Mouse (Mus musculus): ENCODE data around the gene Rhou. TPM values are rescaled to one million over a fixed set of nuclear protein-coding genes. Genes with fewer than 3 reads are reported as not detected.
A peak's percentile ranks its signal among the peaks of the same experiment; 100 is the strongest.

Rhou gene
- polyA plus RNA-seq, 2 experiments = 1.2 to 2.7 TPM

DNA sequence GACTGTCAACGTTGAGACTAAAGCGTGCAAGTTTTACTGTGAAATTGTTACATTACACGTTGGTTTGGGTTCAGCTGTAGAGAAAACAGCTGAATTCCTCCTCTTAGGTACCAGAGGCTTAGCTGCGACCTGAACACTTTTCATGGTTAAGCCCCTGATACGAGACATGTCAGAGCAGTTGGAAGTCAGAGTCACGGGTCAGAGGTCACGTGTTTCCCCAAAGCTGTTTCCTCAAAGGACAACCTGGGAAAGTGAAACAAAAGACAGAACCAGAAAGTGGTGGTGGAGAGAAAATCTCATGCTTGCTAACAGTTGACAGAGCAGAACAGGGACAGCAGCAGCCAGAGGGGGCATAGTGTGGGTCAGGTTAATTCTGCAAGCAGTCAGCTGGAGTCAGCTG, 17.7 kb downstream of the Rhou start:
- ATAC-seq (ENCODE audit: insufficient read depth) (no peak), DNase-seq (ENCODE audit: low read depth in 3 of 3, low spot score in 3 of 3) (no peak)
- Histone ChIP-seq H3K4me3 (ENCODE audit: insufficient read depth in 1 of 2, low read depth in 2 of 2, low read length in 2 of 2) (no peak overlapping the region), H3K36me3 (replicated peaks; ENCODE audit: control insufficient read depth, insufficient read depth, low read depth) (no peaks in the 10 kb centered on the region), H3K27me3 (ENCODE audit: control insufficient read depth, insufficient read depth, low read length) (no peaks in the 10 kb centered on the region), H3K9ac (replicated peaks) (no peak overlapping the region), H3K4me2 (ENCODE audit: low read depth) (no peak overlapping the region), H3K9me3 (ENCODE audit: control insufficient read depth, low read length) (no peaks in the 10 kb centered on the region), H3K4me1 (replicated peaks; ENCODE audit: control insufficient read depth in 2 of 2, insufficient read depth in 2 of 2, low read length in 1 of 2) (0 out of 4 replicates have a peak, but pooled peaks cover 0 to 11% of the 10 kb centered on the region in 2 experiments), H3K27ac (no peak overlapping the region)
- no peak; the same call in 1 of the 2 replicates for TF ChIP-seq CTCF (IDR thresholded peaks at IDR 0.05; ENCODE audit: low read depth)
- 54% methylated on average over 7 of the region's 7 CpGs for WGBS (ENCODE audit: insufficient replicate concordance)

DNA sequence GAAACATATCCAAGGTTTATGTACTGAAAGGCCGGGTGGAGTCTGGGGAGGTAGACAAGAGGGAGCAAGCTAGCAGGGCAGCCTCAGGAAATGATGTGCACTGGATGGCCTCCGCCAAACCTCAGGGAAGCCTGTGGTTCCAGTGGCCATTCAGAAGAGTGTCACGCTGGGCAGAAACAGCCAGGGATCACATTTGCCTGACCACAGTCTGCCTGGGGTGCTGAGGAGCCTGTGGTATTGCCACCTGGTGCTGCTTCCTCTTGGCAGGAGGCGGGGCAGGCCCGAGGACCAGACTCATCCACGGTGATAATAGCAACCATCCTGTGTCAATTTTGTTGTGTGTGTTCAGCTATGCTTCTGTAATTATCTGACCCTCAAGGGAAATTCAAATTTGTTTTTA, 18.9 kb downstream of the Rhou start:
- no peak overlapping the region for H3K4me2 ChIP-seq (ENCODE audit: low read depth)
- H3K36me3 ChIP-seq (replicated peaks; ENCODE audit: control insufficient read depth, insufficient read depth, low read depth) = no peaks in the 10 kb centered on the region
- DNase-seq (ENCODE audit: low read depth in 3 of 3, low spot score in 3 of 3) (no peak), ATAC-seq (ENCODE audit: insufficient read depth) (no peak)
- H3K4me3 ChIP-seq (ENCODE audit: insufficient read depth in 1 of 2, low read depth in 2 of 2, low read length in 2 of 2) = no peak overlapping the region
- H3K27me3 ChIP-seq (ENCODE audit: control insufficient read depth, insufficient read depth, low read length) = no peaks in the 10 kb centered on the region
- H3K4me1 ChIP-seq (replicated peaks; ENCODE audit: control insufficient read depth in 2 of 2, insufficient read depth in 2 of 2, low read length in 1 of 2) = 0 out of 4 replicates have a peak, but pooled peaks cover 0 to 11% of the 10 kb centered on the region in 2 experiments
- no peak overlapping the region for H3K27ac ChIP-seq
- 21% methylated on average over 6 of the region's 6 CpGs for WGBS (ENCODE audit: insufficient replicate concordance)
- no peaks in the 10 kb centered on the region for H3K9me3 ChIP-seq (ENCODE audit: control insufficient read depth, low read length)
- no peak for TF ChIP-seq EP300 (IDR thresholded peaks at IDR 0.05; ENCODE audit: low read depth)
- TF ChIP-seq CTCF (IDR thresholded peaks at IDR 0.05; ENCODE audit: low read depth) = no peak
- H3K9ac ChIP-seq (replicated peaks) = no peak overlapping the region

GRCm38 (mm10) chr8:123675611-123676010, 21.9 kb downstream of the Rhou start:
- no peak for TF ChIP-seq CTCF (IDR thresholded peaks at IDR 0.05; ENCODE audit: low read depth)
- no peak for ATAC-seq (ENCODE audit: insufficient read depth)
- no peaks in the 10 kb centered on the region for H3K27me3 ChIP-seq (ENCODE audit: control insufficient read depth, insufficient read depth, low read length)
- 0 out of 4 replicates have a peak, but pooled peaks cover 0 to 3% of the 10 kb centered on the region in 2 experiments for H3K4me1 ChIP-seq (replicated peaks; ENCODE audit: control insufficient read depth in 2 of 2, insufficient read depth in 2 of 2, low read length in 1 of 2)
- no peak for DNase-seq (ENCODE audit: low read depth in 3 of 3, low spot score in 3 of 3)
- H3K27ac ChIP-seq = no peak overlapping the region
- no peak overlapping the region for H3K9ac ChIP-seq (replicated peaks)
- no peaks in the 10 kb centered on the region for H3K9me3 ChIP-seq (ENCODE audit: control insufficient read depth, low read length)
- 25% methylated on average over 5 of the region's 5 CpGs for WGBS (ENCODE audit: insufficient replicate concordance)
- no peak overlapping the region for H3K4me2 ChIP-seq (ENCODE audit: low read depth)
- H3K36me3 ChIP-seq (replicated peaks; ENCODE audit: control insufficient read depth, insufficient read depth, low read depth) = no peaks in the 10 kb centered on the region
- H3K4me3 ChIP-seq (ENCODE audit: insufficient read depth in 1 of 2, low read depth in 2 of 2, low read length in 2 of 2) = no peak overlapping the region

DNA sequence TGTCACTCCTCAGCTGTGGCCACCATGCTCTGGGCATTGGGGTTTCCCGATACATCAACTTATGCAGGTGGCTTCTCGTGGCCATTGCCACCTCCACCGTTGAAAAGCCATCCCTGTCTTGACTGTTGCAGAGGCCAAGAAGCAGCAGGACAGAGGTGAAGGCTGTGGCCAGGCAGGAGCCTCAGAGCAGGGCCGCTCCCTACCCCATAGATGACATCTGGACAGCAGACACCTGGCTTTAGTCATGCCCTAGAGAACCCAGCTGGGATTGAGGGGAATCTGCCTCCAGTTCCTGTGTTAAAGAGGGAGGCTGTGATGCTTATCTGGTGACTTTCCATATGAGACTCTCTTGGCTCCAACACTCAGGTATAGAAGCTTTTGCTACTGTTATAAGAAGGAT, 24.7 kb downstream of the Rhou start:
- no peak for DNase-seq (ENCODE audit: low read depth in 3 of 3, low spot score in 3 of 3)
- Histone ChIP-seq H3K4me1 (replicated peaks; ENCODE audit: control insufficient read depth in 2 of 2, insufficient read depth in 2 of 2, low read length in 1 of 2) (peaks cover 0 to 4% of the 10 kb centered on the region in 2 experiments; a peak in 1 of 4 replicates), H3K9me3 (ENCODE audit: control insufficient read depth, low read length) (no peaks in the 10 kb centered on the region), H3K4me3 (ENCODE audit: insufficient read depth in 1 of 2, low read depth in 2 of 2, low read length in 2 of 2) (no peak overlapping the region), H3K4me2 (ENCODE audit: low read depth) (no peak overlapping the region), H3K27ac (no peak overlapping the region), H3K36me3 (replicated peaks; ENCODE audit: control insufficient read depth, insufficient read depth, low read depth) (no peaks in the 10 kb centered on the region), H3K27me3 (ENCODE audit: control insufficient read depth, insufficient read depth, low read length) (no peaks in the 10 kb centered on the region), H3K9ac (replicated peaks) (no peak overlapping the region)
- no peak for ATAC-seq (ENCODE audit: insufficient read depth)
- WGBS (ENCODE audit: insufficient replicate concordance) = 67% methylated on average over 4 of the region's 4 CpGs
- TF ChIP-seq CTCF (IDR thresholded peaks at IDR 0.05; ENCODE audit: low read depth) (no peak), EP300 (IDR thresholded peaks at IDR 0.05; ENCODE audit: low read depth) (no peak)

- ATAC-seq (ENCODE audit: insufficient read depth) = peak; percentile 65
- H3K27me3 ChIP-seq (ENCODE audit: control insufficient read depth, insufficient read depth, low read length) = no peaks in the 10 kb centered on the region
- no peak for TF ChIP-seq CTCF (IDR thresholded peaks at IDR 0.05; ENCODE audit: low read depth)
- no peak for TF ChIP-seq EP300 (IDR thresholded peaks at IDR 0.05; ENCODE audit: low read depth)
- DNase-seq (ENCODE audit: low read depth in 3 of 3, low spot score in 3 of 3) = peak; percentile 30 to 48 (median 40)
- H3K36me3 ChIP-seq (replicated peaks; ENCODE audit: control insufficient read depth, insufficient read depth, low read depth) = no peaks in the 10 kb centered on the region
- H3K27ac ChIP-seq = no peak overlapping the region
- no peak overlapping the region for H3K9ac ChIP-seq (replicated peaks)
- H3K9me3 ChIP-seq (ENCODE audit: control insufficient read depth, low read length) = no peaks in the 10 kb centered on the region
- H3K4me1 ChIP-seq (replicated peaks; ENCODE audit: control insufficient read depth in 2 of 2, insufficient read depth in 2 of 2, low read length in 1 of 2) = peaks cover 0 to 4% of the 10 kb centered on the region in 2 experiments; a peak in 1 of 4 replicates
- no peak overlapping the region for H3K4me3 ChIP-seq (ENCODE audit: insufficient read depth in 1 of 2, low read depth in 2 of 2, low read length in 2 of 2)
- no peak overlapping the region for H3K4me2 ChIP-seq (ENCODE audit: low read depth)
- WGBS (ENCODE audit: insufficient replicate concordance) = 26% methylated on average over 18 of the region's 18 CpGs
These were observed 28.5 kb downstream of the Rhou start for GRCm38 (mm10) chr8:123682073-123682761.

All from liver, embryonic 14.5 days (tissue).